Mouse (Mus musculus) megakaryocyte, embryonic 14.5 days (primary cell): ENCODE measurements around the gene Bloc1s3. TPM values are rescaled to one million over a fixed set of nuclear protein-coding genes. Genes with fewer than 3 reads are reported as not detected.

Source experiments
- H3K27me3 ChIP-seq: replicated peaks from 2 replicates; pipeline ENCODE3; 2012; ENCODE audit warnings: inconsistent platforms
- H3K36me3 ChIP-seq: replicated peaks from 2 replicates; pipeline ENCODE3; 2012; ENCODE audit warnings: low read length, inconsistent platforms, mixed read lengths
- H3K4me1 ChIP-seq: 2 replicates; pipeline ENCODE4 v1.6.1; 2012; ENCODE audit warnings: inconsistent platforms
- H3K4me3 ChIP-seq: replicated peaks from 2 replicates; pipeline ENCODE3; 2012; ENCODE audit warnings: moderate library complexity, mild to moderate bottlenecking, inconsistent platforms
- H3K9me3 ChIP-seq: 2 replicates; pipeline ENCODE4 v1.6.1; 2012; ENCODE audit warnings: inconsistent platforms
- FLI1 ChIP-seq: IDR thresholded peaks from 2 replicates; pipeline ENCODE4 v1.6.1; 2012; ENCODE audit warnings: low read length, inconsistent platforms, mixed read lengths
- GATA1 ChIP-seq: IDR thresholded peaks from 3 replicates; pipeline ENCODE4 v1.6.1; 2012; ENCODE audit warnings: mixed read lengths, low read length, inconsistent platforms, borderline replicate concordance
- polyA plus RNA-seq: library from polyadenylated mRNA; stranded (reverse); fragments of >175 nt; gene quantifications from 2 replicates; pipeline ENCODE4 v1.2.3, GENCODE M21; 2012; ENCODE audit warnings: low replicate concordance; ENCODE audit not compliant: insufficient read depth

Bloc1s3 gene
- polyA plus RNA-seq, 1 experiment: 6.5 TPM

DNA sequence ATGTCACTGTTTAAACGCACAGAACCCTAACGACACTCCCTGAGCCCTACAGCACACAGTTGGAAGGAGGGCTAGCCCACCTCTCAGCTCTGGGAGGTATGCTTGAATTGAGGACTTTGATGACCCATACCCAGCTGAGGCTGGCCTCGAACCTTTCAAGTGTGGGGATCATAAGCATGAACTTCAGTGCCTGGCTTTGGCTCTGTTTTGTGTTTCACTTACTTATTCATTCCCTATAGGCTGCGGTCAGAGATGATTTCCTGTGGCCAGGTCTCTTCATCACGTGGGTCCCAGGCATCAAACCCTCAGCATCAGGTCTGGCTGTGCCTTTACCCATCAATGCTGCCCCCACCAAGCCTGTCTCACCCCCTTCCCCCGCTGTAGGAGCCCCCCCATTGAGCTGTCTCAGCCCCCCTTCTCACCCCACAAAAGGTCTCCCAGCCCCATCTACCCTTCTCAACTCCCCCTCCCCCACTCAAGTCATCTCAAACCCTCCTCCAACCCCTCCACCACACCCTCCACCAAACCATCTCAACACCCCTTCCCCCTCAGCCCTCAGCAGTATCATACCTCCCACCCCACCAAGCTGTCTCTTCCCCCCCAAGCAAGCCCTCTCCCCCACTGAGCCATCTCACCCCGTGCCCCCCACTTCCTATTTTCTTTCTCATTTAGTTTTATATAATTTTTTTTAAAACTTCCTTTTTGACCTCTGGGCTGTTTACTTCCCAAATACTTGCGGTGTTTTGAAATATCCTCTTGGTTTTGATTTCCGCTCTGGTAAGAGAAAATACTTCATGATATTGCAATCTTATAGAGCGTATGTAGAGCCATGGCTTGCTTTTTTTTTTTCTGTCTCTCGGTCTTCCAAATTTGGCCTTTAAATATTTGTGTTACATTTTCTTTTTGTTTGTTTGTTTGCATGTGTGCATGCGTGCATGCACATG is 7.5 kb downstream of the Bloc1s3 start:
- TF ChIP-seq GATA1 (no peak), FLI1 (no peak)
- Histone ChIP-seq H3K4me3 (no peak overlapping the region), H3K27me3 (no peaks in the 10 kb centered on the region), H3K9me3 (no peaks in the 10 kb centered on the region), H3K36me3 (peaks cover 32% of the 10 kb centered on the region), H3K4me1 (peaks cover 59% of the 10 kb centered on the region)

DNA sequence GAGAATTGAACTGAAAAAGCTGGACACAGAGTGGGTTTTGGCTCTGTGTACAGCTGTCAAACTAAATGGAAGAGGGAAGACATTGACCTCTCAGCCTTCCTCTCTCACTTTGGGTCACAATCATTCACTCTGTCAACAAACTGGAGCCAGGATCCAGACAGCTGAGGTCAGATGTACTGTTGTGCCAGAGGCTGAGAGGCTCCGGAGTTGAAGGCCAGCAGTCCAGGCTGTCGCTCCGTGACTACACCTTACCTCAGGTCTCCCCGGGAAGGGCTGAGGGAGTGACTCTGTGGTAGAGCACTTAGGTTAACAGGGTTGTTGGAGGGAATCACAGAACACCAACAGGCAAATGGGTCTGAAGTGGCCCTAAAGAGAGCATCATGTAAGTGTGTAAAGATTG is 9.8 kb downstream of the Bloc1s3 start:
- H3K4me1 ChIP-seq: peaks cover 56% of the 10 kb centered on the region
- H3K4me3 ChIP-seq: no peak overlapping the region
- H3K9me3 ChIP-seq: no peaks in the 10 kb centered on the region
- H3K36me3 ChIP-seq: peaks cover 42% of the 10 kb centered on the region
- H3K27me3 ChIP-seq: no peaks in the 10 kb centered on the region
- TF ChIP-seq FLI1: no peak
- TF ChIP-seq GATA1: no peak

DNA sequence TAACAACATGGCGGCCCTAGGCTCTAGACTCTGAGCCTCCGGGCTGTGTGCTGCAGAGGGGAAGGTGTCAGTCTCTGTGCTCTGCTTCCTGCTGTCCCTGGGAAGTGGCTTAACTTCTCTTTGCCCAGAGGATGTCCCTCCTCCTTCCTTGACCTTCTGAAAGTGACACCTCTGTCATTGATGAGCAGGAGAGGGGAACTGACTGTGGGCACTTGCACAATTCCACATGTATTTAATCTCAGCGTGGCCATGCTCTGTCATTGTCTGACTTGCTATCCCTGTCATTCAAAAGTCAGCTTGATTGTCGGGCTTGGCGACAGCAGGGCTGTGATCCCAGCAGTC is 12.0 kb downstream of the Bloc1s3 start:
- Histone ChIP-seq H3K27me3 (no peaks in the 10 kb centered on the region), H3K4me3 (no peak overlapping the region), H3K36me3 (peaks cover 61% of the 10 kb centered on the region), H3K4me1 (peaks cover 64% of the 10 kb centered on the region), H3K9me3 (no peaks in the 10 kb centered on the region)
- TF ChIP-seq FLI1 (no peak), GATA1 (no peak)

DNA sequence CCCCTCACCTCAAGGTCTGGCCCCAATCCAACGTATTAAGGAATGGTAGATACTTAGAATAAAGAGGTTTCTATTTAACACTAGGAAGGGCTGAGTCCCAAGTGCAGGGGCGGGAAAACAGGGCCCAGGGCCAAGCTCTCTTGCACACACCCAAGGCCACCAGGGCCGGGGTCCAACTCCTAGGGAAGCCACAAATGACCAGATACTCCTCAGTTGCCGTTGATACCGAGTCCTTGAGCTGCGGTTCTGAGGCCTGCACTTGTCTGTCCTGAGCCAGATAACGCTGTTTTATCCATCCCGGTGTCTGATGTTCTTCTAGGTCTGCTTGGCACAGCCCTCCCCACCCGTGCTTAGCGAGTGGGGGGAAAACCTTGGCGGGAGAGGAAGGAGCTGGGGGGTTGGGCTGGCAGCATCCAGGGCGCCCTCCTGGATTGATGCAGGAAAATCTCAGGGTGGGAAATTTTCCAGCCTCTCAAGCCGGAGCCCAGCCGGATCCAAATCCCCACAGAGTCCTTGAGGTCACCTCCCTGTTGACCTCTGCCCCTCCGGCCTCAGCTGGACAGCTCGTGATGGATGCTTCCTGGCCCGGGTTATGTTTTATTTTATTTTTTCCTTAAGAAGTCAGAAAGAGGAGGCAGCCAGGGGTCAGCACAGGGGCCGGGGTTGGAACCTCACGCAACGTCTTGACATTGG is 12.5 kb downstream of the Bloc1s3 start:
- H3K27me3 ChIP-seq: no peaks in the 10 kb centered on the region
- H3K4me3 ChIP-seq: no peak overlapping the region
- peaks cover 67% of the 10 kb centered on the region for H3K4me1 ChIP-seq
- H3K36me3 ChIP-seq: peaks cover 66% of the 10 kb centered on the region
- TF ChIP-seq GATA1 (no peak), FLI1 (no peak)
- no peaks in the 10 kb centered on the region for H3K9me3 ChIP-seq

DNA sequence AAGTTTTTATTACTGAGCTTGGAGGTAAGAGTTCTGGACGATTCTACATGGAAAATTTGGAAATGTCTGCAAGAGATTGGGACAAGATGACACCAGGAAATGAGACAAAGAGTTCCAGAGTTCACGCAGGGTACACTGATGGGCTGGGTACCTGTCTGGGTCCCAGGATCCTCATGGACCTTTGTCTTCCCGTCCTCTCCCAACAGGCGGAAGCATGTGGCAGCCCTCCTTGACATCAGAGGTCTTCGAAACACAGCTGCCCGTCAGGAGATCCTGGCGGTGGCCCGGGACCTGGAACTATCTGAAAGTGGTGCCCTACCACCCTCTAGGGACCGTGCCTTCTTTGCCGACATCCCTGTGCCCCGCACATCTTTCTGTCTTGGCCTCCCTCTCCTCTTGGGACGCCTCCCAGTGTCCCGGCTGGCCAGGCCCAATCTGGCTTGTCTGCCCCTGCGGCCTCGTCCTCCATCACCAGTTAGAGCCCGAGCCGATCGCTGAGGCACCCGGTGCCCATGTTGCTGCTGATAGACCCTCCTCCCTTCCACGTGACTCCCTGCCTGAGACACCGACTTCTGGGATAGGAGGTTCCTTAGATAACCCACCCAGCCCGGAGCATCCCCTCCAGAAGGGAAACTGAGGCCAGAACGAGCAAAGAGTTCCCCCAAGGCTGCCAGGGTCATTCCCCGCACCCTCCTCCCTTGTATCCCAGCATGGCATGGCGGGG is 13.3 kb downstream of the Bloc1s3 start:
- peaks cover 60% of the 10 kb centered on the region for H3K4me1 ChIP-seq
- no peak overlapping the region for H3K4me3 ChIP-seq
- no peaks in the 10 kb centered on the region for H3K27me3 ChIP-seq
- no peaks in the 10 kb centered on the region for H3K9me3 ChIP-seq
- peaks cover 72% of the 10 kb centered on the region for H3K36me3 ChIP-seq
- TF ChIP-seq GATA1 (no peak), FLI1 (no peak)

DNA sequence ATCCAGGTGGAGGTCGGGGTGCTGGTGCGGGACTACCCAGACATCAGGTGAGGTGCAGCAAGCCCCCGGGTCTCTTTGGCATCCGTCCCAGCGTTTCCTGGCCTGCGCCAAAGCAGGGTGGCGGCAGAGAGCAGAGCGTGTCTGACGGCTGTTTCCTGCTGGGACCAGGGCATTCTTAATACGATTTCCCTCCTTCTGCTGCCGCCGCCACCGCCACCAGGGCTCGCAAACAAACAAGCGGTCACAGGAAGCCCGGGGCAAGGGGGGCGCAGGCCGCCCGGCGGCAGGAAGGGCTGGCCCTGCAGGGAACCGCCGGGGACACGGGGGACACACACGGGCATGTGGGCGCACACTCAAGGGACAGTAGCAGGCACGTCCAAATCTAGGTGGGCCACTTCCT is 16.4 kb downstream of the Bloc1s3 start:
- Histone ChIP-seq H3K4me3 (peak overlapping the region; percentile 82), H3K36me3 (peaks cover 95% of the 10 kb centered on the region), H3K9me3 (no peaks in the 10 kb centered on the region), H3K4me1 (peaks cover 59% of the 10 kb centered on the region), H3K27me3 (no peaks in the 10 kb centered on the region)
- TF ChIP-seq FLI1: no peak
- no peak for TF ChIP-seq GATA1

DNA sequence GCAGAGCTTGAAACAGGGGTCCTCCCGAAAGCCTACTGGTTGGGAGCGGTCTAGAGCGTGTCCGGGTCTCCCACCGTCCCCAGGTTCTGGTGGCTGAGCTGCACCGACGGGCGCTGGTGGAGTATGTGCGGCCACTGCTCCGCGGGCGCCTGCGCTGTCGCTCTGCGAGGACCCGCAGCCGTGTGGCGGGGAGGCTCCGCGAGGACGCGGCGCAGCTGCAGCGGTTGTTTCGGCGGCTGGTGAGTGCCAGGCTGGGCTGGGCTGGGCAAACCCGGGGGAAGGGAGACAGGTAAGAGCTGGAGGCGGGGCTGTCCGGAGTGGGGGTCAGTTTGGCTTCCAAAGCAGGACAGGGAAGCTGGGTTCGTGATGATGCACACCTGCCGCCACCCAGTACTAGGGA is 18.6 kb downstream of the Bloc1s3 start:
- TF ChIP-seq GATA1: no peak
- peaks cover 90% of the 10 kb centered on the region for H3K36me3 ChIP-seq
- no peaks in the 10 kb centered on the region for H3K27me3 ChIP-seq
- H3K4me3 ChIP-seq: no peak overlapping the region
- H3K9me3 ChIP-seq: no peaks in the 10 kb centered on the region
- peaks cover 62% of the 10 kb centered on the region for H3K4me1 ChIP-seq

DNA sequence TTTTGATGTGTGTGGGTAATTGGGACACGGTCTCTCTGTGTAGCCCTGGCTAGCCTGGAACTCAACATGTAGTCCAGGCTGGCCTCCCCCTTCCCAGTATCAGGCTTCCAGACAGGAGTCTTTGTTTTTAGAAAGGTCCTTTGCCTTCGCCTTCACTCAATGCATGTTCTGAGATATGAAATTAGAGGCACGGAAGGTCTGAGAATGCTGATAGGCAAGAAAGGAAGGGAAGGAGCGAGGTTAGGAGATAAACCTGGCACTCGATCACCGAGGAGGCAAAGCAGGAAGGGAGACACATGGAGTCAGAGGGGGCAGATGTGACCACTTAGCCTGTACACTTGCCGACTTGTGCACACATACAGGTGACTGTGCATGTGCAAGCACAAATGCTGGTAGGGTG is 21.6 kb downstream of the Bloc1s3 start:
- peaks cover 87% of the 10 kb centered on the region for H3K36me3 ChIP-seq
- TF ChIP-seq GATA1 (no peak), FLI1 (no peak)
- no peaks in the 10 kb centered on the region for H3K9me3 ChIP-seq
- peaks cover 56% of the 10 kb centered on the region for H3K4me1 ChIP-seq
- peak overlapping the region; percentile 74 for H3K4me3 ChIP-seq
- no peaks in the 10 kb centered on the region for H3K27me3 ChIP-seq

DNA sequence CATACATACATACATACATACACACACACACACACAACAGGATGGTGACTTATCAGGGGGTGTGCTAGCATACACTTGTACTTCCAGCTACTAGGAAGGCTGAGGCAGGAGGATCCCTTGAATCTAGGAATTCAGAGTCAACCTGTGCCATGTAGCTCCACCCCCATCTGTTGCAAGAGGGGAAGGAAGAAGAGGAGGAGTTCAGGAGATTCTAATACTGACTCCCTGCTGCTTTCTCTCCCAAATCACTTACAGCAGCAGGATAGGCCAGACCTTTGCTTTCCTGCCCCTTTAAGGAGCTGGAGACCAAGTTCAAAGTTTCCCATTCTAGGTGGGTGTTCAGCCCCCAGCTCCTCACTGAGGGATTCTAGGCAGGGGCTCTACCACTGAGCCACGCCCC is 22.7 kb downstream of the Bloc1s3 start:
- Histone ChIP-seq H3K36me3 (peaks cover 86% of the 10 kb centered on the region), H3K9me3 (no peaks in the 10 kb centered on the region), H3K4me3 (no peak overlapping the region), H3K27me3 (no peaks in the 10 kb centered on the region), H3K4me1 (peaks cover 47% of the 10 kb centered on the region)
- TF ChIP-seq FLI1 (no peak), GATA1 (no peak)
